Mouse (Mus musculus) gastrocnemius, postnatal 36 days (tissue): ENCODE data around the gene Zfp503. TPM values are rescaled to one million over a fixed set of nuclear protein-coding genes. Genes with fewer than 3 reads are reported as not detected.

Experiments used
- microRNA-seq, 2 experiments: library from miRNA; unstranded; fragments of <30 nt; microRNA quantifications; one replicate each; pipeline ENCODE4 v1.2.0; 2021
- total RNA-seq, 2 experiments: library from RNA; stranded (reverse); gene quantifications; 2 replicates each; pipeline ENCODE4 v1.2.3; 2021

The Zfp503 gene
- total RNA-seq, 2 experiments from 2014 or later: 6.5 to 18.3 TPM

Small RNA genes within 50 kb of the gene (microRNA-seq; reads per million reads assigned to microRNA genes)
- 0 reads per million in 2 experiments for gene Gm27532

Other genes starting within 250 kb of the Zfp503 start
- 10 to 100 TPM; 39.3 to 42.4 TPM for gene Samd8, start 239.1 kb downstream of the Zfp503 start, total RNA-seq
- gene Dusp13, start 238.4 kb downstream of the Zfp503 start, total RNA-seq: 100 to 1,000 TPM; 163 to 164 TPM
- 100 to 1,000 TPM; 278 to 305 TPM for gene Vdac2, start 164.4 kb downstream of the Zfp503 start, total RNA-seq
- 10 to 100 TPM in 1 of 2 experiments, 1 to 10 TPM in 1; 6.9 to 10.4 TPM for gene Comtd1, start 140.6 kb downstream of the Zfp503 start, total RNA-seq
- 1 to 10 TPM; 1.7 to 2.8 TPM for gene Lrmda, start 30.1 kb upstream of the Zfp503 start, total RNA-seq